Mouse (Mus musculus) liver, postnatal 0 days (tissue): ENCODE measurements at regions not wholly inside any gene's neighbourhood (a gene's known extent, or its start where the extent isn't known, plus 50 kb on each side); places are given as distances from the start of the nearest gene placed in this dataset.

Experiments
- CTCF ChIP-seq: sonication (generic); IDR thresholded peaks from 2 replicates; pipeline ENCODE4 v1.5.1; 2016; ENCODE audit warnings: antibody characterized with exemption, low read depth
- EP300 ChIP-seq: IDR thresholded peaks from 2 replicates; pipeline ENCODE4 v1.6.1; 2016; ENCODE audit warnings: antibody characterized with exemption, low read depth, mild to moderate bottlenecking

- TF ChIP-seq CTCF (no peak), EP300 (no peak)
These were observed 73.5 kb downstream of the Calml3 start for GRCm38 (mm10) chr13:3730699-3731021.
